Mouse (Mus musculus) heart, adult 2 months (tissue): ENCODE measurements around the gene Samd14. TPM values are rescaled to one million over a fixed set of nuclear protein-coding genes. Genes with fewer than 3 reads are reported as not detected.

Source experiments
- DNase-seq, 2 experiments: peaks; one replicate each; pipeline ENCODE4 v3.0.0; 2021
- H3K27ac ChIP-seq: fragments of 200-600 bp; 2 replicates; pipeline ENCODE4 v1.8.1; 2022
- H3K27me3 ChIP-seq: fragments of 200-500 bp; 2 replicates; pipeline ENCODE4 v1.6.1; 2012; ENCODE audit warnings: mild to moderate bottlenecking, low read length, inconsistent platforms, mixed read lengths; ENCODE audit not compliant: control insufficient read depth, insufficient read depth
- H3K36me3 ChIP-seq: fragments of 200-500 bp; 2 replicates; pipeline ENCODE4 v1.6.1; 2012; ENCODE audit warnings: low read length, inconsistent platforms; ENCODE audit not compliant: control insufficient read depth, insufficient read depth
- H3K4me1 ChIP-seq: fragments of 200-500 bp; 2 replicates; pipeline ENCODE4 v1.6.1; 2011; ENCODE audit warnings: low read length; ENCODE audit not compliant: control insufficient read depth, insufficient read depth
- H3K4me3 ChIP-seq: fragments of 200-600 bp; 2 replicates; pipeline ENCODE4 v1.8.1; 2022
- H3K79me2 ChIP-seq: fragments of 200-500 bp; replicated peaks from 2 replicates; pipeline ENCODE4 v1.6.1; 2012; ENCODE audit warnings: mild to moderate bottlenecking, inconsistent platforms, low read length, moderate library complexity, mixed read lengths; ENCODE audit not compliant: control insufficient read depth, insufficient read depth
- H3K9ac ChIP-seq: fragments of 200-500 bp; 2 replicates; pipeline ENCODE4 v1.6.1; 2012; ENCODE audit warnings: low read depth, mild to moderate bottlenecking, control low read depth, inconsistent platforms, low read length, mixed read lengths
- CTCF ChIP-seq: fragments of 200-600 bp; IDR thresholded peaks from 2 replicates; pipeline ENCODE4 v1.8.1; 2022; ENCODE audit warnings: antibody characterized with exemption, mild to moderate bottlenecking, moderate library complexity
- EP300 ChIP-seq: fragments of 200-500 bp; IDR thresholded peaks from 2 replicates; pipeline ENCODE4 v1.6.1; 2011; ENCODE audit warnings: low read depth, low read length, control low read depth; ENCODE audit not compliant: insufficient read depth
- POLR2A ChIP-seq: fragments of 200-500 bp; IDR thresholded peaks from 2 replicates; pipeline ENCODE4 v1.6.1; 2011; ENCODE audit warnings: mild to moderate bottlenecking, low read depth, low read length, control low read depth; ENCODE audit not compliant: insufficient read depth
- WGBS: fragments of 180-500 bp; shearing (Covaris S2); methylation state at CpG from one replicate; pipeline ENCODE4 v1.1.7; 2018; 5-methylcytosine and 5-hydroxymethylcytosine counted together
- intact Hi-C: fragments of 180-260 bp; cut with DNase I; formaldehyde crosslinking; loops from one replicate; pipeline ENCODE4 v1.15.1; 2025
- polyA plus RNA-seq: library from polyadenylated mRNA; depleted of rRNA; stranded (reverse); fragments of >200 nt; gene quantifications from 2 replicates; pipeline ENCODE4 v1.2.3, GENCODE M21; 2012
- total RNA-seq, 2 experiments: library from RNA; stranded (reverse); gene quantifications; 2 replicates each; pipeline ENCODE4 v1.2.3; 2021

Samd14 gene
- total and polyA plus RNA-seq, 3 experiments = 1.2 to 1.9 (median 1.7) TPM

DNA sequence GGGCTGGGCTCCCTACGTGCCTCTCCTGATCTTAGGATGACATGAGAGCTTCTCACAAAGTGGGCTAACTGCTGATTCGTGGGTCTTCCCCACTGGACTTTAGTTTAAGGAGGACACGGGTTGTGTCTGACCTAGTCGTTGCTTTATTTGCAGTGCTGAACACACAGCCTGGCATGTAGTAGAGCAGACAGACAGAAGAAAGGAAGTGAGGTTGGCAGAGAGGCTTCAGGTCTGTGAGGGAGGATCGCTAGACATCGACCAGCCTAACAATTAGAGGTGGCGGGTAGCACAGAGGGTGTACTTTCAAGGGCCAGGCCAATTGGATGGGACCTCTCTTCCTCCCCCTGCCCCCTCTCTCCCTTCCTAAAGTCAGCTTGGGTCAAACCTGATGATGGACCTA lies 33.9 kb downstream of the Samd14 start:
- TF ChIP-seq CTCF = no peak
- no peak for TF ChIP-seq POLR2A
- TF ChIP-seq EP300 = no peak
- H3K36me3 ChIP-seq = no peaks in the 10 kb centered on the region
- H3K27ac ChIP-seq = no peak overlapping the region
- no peaks in the 10 kb centered on the region; the same call in 1 of the 2 replicates for H3K4me1 ChIP-seq
- intact Hi-C loops = loop anchor here (2.0 to 10.0 kb wide), 4 partner anchors 65 to 481 kb away; partner anchors contain the start of gene Col1a1
- H3K9ac ChIP-seq = no peak overlapping the region
- H3K27me3 ChIP-seq = no peaks in the 10 kb centered on the region
- DNase-seq = no peak
- H3K4me3 ChIP-seq = no peak overlapping the region
- H3K79me2 ChIP-seq = peaks cover 1% of the 10 kb centered on the region; the same call in 1 of the 2 replicates
- WGBS = 60% methylated on average over 7 of the region's 7 CpGs

DNA sequence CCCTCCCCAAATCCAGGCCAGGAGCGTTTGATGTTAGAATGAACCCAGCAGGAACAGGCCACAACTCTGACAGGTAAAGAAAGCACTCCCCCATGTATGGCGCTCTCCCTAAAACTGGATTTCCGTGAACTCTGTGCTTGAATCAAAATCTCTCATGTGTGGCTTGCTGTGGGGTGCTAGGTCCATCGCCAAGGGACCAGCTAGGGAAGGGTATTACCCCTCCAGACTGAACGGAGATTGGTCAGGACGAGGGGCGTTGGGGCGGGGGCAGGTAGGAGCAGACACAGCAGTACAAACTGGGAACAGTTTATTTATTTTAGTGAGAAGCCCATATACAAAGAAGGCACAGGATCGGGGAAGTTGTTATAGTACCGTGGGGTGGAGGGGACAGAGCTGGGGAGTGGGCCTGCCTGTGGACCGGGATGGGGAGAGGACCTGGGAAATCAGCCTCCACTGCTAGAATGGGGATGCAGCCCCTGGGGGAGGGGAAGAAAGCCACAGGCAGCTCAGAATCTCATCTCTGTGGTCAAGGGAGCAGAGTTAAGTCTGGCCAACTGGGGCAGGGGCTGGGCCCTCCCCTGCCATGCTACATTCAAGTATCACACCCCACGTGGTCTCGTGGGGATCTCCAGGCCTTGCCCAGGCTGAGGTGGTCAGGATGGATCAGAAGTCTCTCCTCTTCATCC lies 34.6 kb downstream of the Samd14 start:
- H3K79me2 ChIP-seq = no peaks in the 10 kb centered on the region
- H3K4me1 ChIP-seq = no peaks in the 10 kb centered on the region; the same call in 1 of the 2 replicates
- H3K27ac ChIP-seq = no peak overlapping the region
- no peaks in the 10 kb centered on the region for H3K36me3 ChIP-seq
- DNase-seq = no peak
- H3K9ac ChIP-seq = no peak overlapping the region
- 70% methylated on average over 12 of the region's 13 CpGs for WGBS
- TF ChIP-seq POLR2A (no peak), EP300 (no peak), CTCF (no peak)
- H3K27me3 ChIP-seq = no peaks in the 10 kb centered on the region
- no peak overlapping the region for H3K4me3 ChIP-seq
- intact Hi-C loops = loop anchor here (5.0 to 10.0 kb wide), 3 partner anchors 107 to 480 kb away; partner anchors contain the start of gene Col1a1

DNA sequence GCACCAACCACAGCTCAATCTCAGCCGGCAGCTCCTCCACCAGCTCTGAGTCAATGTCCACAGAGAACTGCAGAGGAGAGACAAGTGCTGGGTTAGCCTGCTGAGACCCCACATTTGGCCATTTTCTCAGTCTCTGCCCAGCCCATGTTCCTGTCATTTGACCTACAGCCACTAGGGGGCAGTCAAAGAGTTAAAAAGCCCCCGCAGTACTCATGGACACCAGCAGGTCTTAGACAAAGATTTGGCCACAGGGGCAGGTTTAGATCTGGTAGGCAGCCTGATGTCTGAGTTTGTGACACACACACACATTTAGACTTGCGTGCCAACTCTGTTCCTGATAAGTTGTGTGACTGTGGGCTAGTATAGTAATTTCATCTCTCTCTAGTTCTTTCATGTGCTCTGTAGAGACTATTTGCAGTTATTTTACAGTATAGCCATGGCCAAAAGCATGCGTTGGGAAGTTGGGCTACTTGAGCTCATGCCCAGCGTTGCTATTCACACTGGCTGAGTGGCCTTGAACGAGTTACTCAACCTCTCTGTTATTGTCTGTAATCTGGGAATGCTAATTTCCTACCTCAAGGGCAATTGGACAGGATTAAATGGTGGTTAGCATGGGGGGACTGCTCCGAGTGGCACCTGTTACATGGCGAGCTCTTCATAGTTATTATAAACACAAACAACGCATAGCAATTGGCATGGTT lies 37.5 kb downstream of the Samd14 start:
- intact Hi-C loops = loop anchor here (1.0 to 10.0 kb wide), 3 partner anchors 29 to 478 kb away; partner anchors contain the start of gene Itga3

DNA sequence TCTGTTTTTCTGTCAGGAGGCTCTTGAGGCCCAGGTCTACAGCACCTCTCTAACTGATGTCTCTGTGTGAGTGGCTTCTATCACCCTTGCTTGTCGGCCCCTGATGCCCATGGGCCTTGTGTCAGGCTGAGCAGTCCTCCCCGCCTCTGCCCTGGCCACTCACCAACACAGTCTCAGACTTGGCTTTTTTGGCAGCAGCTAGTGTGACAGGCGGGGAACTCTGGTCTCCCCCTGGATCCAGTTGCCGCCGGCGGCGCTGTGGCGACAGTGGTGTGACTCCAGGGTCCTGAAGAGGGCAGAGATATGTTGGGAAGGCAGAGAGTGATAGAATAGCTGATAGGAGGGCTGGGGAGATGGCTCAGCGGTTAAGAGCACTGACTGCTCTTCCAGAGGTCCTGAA lies 43.4 kb downstream of the Samd14 start:
- H3K79me2 ChIP-seq = no peaks in the 10 kb centered on the region
- H3K36me3 ChIP-seq = no peaks in the 10 kb centered on the region
- intact Hi-C loops = no loop called here

More for the DNA sequence above, 37.5 kb downstream of the Samd14 start:
- 51% methylated on average over 9 of the region's 9 CpGs for WGBS
- Histone ChIP-seq H3K4me1 (no peaks in the 10 kb centered on the region), H3K27me3 (no peaks in the 10 kb centered on the region), H3K9ac (no peak overlapping the region), H3K4me3 (no peak overlapping the region), H3K79me2 (no peaks in the 10 kb centered on the region), H3K36me3 (no peaks in the 10 kb centered on the region), H3K27ac (no peak overlapping the region)
- DNase-seq = peak; percentile 57 to 69
- TF ChIP-seq EP300 (peak; percentile 66; the same call in 1 of the 2 replicates), POLR2A (no peak), CTCF (0 out of 2 replicates have a peak, but pooled peaks have one; percentile 96)

DNA sequence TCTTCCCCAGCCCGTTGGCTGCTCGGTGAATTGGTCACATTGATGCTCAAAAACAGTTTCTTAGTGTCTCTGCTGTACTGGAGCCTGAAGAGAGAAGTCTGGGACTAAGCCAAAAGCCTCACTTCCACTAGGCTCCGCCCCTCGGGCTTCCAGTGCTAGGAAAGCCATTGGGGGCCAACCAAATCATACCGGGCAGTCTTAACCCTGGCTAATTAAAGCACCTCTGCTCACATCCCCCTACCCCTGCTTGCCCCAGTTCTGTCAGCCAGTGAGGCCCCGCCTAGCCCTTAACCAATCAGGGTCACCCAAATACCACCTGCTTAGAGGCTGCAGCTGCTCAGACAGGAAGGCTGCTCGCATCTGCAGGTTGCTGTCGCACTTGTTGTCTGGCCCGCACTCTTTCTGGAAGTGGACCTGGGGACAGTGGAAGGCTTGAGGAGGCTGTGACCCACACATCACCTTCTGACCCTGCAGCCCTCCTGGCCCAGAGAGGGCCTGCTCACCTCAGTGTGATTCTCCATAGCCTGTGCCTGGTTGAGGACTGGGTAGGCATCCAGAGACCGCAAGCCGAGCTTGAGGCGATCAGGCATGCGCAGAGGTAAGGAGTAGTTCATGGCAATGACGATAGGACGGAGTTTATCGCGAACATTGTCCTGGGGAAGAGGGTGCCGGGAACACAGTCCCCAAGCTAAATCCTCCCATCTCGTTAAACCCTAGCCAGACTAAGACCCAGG lies 47.3 kb downstream of the Samd14 start:
- Histone ChIP-seq H3K27ac (no peak overlapping the region), H3K27me3 (no peaks in the 10 kb centered on the region), H3K4me1 (no peaks in the 10 kb centered on the region), H3K4me3 (no peak overlapping the region), H3K79me2 (no peaks in the 10 kb centered on the region), H3K9ac (no peak overlapping the region), H3K36me3 (no peaks in the 10 kb centered on the region)
- intact Hi-C loops = no loop called here
- no peak for DNase-seq
- 59% methylated on average over 19 of the region's 19 CpGs for WGBS
- TF ChIP-seq CTCF (no peak), POLR2A (no peak), EP300 (no peak)

More for the DNA sequence above, 43.4 kb downstream of the Samd14 start:
- Histone ChIP-seq H3K9ac (no peak overlapping the region), H3K4me3 (no peak overlapping the region), H3K27ac (no peak overlapping the region), H3K27me3 (no peaks in the 10 kb centered on the region), H3K4me1 (no peaks in the 10 kb centered on the region)
- WGBS = 59% methylated on average over 9 of the region's 9 CpGs
- TF ChIP-seq EP300 = no peak
- no peak for TF ChIP-seq CTCF
- DNase-seq = no peak
